Mouse (Mus musculus) thymus, adult 2 months (tissue): Measurements from ENCODE around the gene Snx14.

Source experiments
- CTCF ChIP-seq: fragments of 200-500 bp; IDR thresholded peaks from 2 replicates; pipeline ENCODE4 v1.5.1; 2012; ENCODE audit warnings: mild to moderate bottlenecking, control low read depth, low read length, moderate library complexity, borderline replicate concordance; ENCODE audit not compliant: control insufficient read depth, poor library complexity, insufficient read depth; ENCODE audit errors: extremely low read depth
- POLR2A ChIP-seq: fragments of 200-500 bp; IDR thresholded peaks from 2 replicates; pipeline ENCODE4 v1.6.1; 2012; ENCODE audit warnings: mild to moderate bottlenecking, low read length, control low read depth, moderate library complexity; ENCODE audit not compliant: control insufficient read depth, poor library complexity, insufficient read depth; ENCODE audit errors: extremely low read depth

- no peak for TF ChIP-seq CTCF
- no peak for TF ChIP-seq POLR2A
These were observed 75.7 kb downstream of the Snx14 start for GRCm38 (mm10) chr9:88363102-88363501.
